Mouse (Mus musculus): Measurements from ENCODE around the gene Ankrd50. TPM values are rescaled to one million over a fixed set of nuclear protein-coding genes. Genes with fewer than 3 reads are reported as not detected.

Ankrd50 gene
- polyA plus RNA-seq, 1 experiment = 21.2 TPM

- no peak for DNase-seq (ENCODE audit: low read depth)
Observed at GRCm38 (mm10) chr3:38466139-38466538, 18.5 kb downstream of the Ankrd50 start.

GRCm38 (mm10) chr3:38463149-38463548, 21.5 kb downstream of the Ankrd50 start:
- DNase-seq (ENCODE audit: low read depth) = no peak

GRCm38 (mm10) chr3:38461742-38462141, 22.9 kb downstream of the Ankrd50 start:
- no peak for DNase-seq (ENCODE audit: low read depth)

- DNase-seq (ENCODE audit: low read depth) = no peak
Observed at GRCm38 (mm10) chr3:38460250-38460624, 24.4 kb downstream of the Ankrd50 start.

- no peak for DNase-seq (ENCODE audit: low read depth)
Observed at GRCm38 (mm10) chr3:38459507-38460249, 25.0 kb downstream of the Ankrd50 start.

- no peak for DNase-seq (ENCODE audit: low read depth)
Observed at GRCm38 (mm10) chr3:38457041-38457440, 27.6 kb downstream of the Ankrd50 start.

GRCm38 (mm10) chr3:38452199-38452598, 32.4 kb downstream of the Ankrd50 start:
- DNase-seq (ENCODE audit: low read depth) = no peak

GRCm38 (mm10) chr3:38446586-38446985, 38.1 kb downstream of the Ankrd50 start:
- DNase-seq (ENCODE audit: low read depth) = no peak

- DNase-seq (ENCODE audit: low read depth) = no peak
Observed at GRCm38 (mm10) chr3:38443875-38444274, 40.8 kb downstream of the Ankrd50 start.

GRCm38 (mm10) chr3:38440564-38440991, 44.1 kb downstream of the Ankrd50 start:
- no peak for DNase-seq (ENCODE audit: low read depth)

GRCm38 (mm10) chr3:38436596-38436995, 48.0 kb downstream of the Ankrd50 start:
- peak; percentile 83 for DNase-seq (ENCODE audit: low read depth)

- no peak for DNase-seq (ENCODE audit: low read depth)
Observed at GRCm38 (mm10) chr3:38435828-38436227, 48.8 kb downstream of the Ankrd50 start.

GRCm38 (mm10) chr3:38434486-38434885, 50.2 kb downstream of the Ankrd50 start:
- DNase-seq (ENCODE audit: low read depth) = no peak

GRCm38 (mm10) chr3:38433495-38434464, 50.9 kb downstream of the Ankrd50 start:
- no peak for DNase-seq (ENCODE audit: low read depth)

GRCm38 (mm10) chr3:38431461-38431860, 53.2 kb downstream of the Ankrd50 start:
- no peak for DNase-seq (ENCODE audit: low read depth)

GRCm38 (mm10) chr3:38431042-38431441, 53.6 kb downstream of the Ankrd50 start:
- no peak for DNase-seq (ENCODE audit: low read depth)

- no peak for DNase-seq (ENCODE audit: low read depth)
Observed at GRCm38 (mm10) chr3:38427200-38427599, 57.4 kb downstream of the Ankrd50 start.

GRCm38 (mm10) chr3:38423966-38424365, 60.7 kb downstream of the Ankrd50 start:
- no peak for DNase-seq (ENCODE audit: low read depth)

GRCm38 (mm10) chr3:38419896-38420295, 64.7 kb downstream of the Ankrd50 start:
- no peak for DNase-seq (ENCODE audit: low read depth)

- peak; percentile 16 for DNase-seq (ENCODE audit: low read depth)
Observed at GRCm38 (mm10) chr3:38415292-38415930, 69.2 kb downstream of the Ankrd50 start.

Data from gonadal fat pad, adult 2 months (tissue).